Mouse (Mus musculus): ENCODE measurements at regions not wholly inside any gene's neighbourhood (a gene's known extent, or its start where the extent isn't known, plus 50 kb on each side); places are given as distances from the start of the nearest gene placed in this dataset.

GRCm38 (mm10) chr1:128681261-128681660, 89.2 kb upstream of the Cxcr4 start:
- no peaks in the 10 kb centered on the region for H3K36me3 ChIP-seq (ENCODE audit: control insufficient read depth, insufficient read depth, low read length)
- H3K4me3 ChIP-seq (ENCODE audit: low read depth, low read length), result no peak overlapping the region
- 0 out of 2 replicates have a peak, but pooled peaks cover 6% of the 10 kb centered on the region for H3K27me3 ChIP-seq (ENCODE audit: control insufficient read depth, insufficient read depth, low read length)
- TF ChIP-seq CTCF (IDR thresholded peaks at IDR 0.05; ENCODE audit: extremely low read depth, insufficient read length, insufficient replicate concordance, low read depth, low read length) (no peak), POLR2A (IDR thresholded peaks at IDR 0.05; ENCODE audit: low read depth, low read length) (no peak)
- H3K4me1 ChIP-seq (ENCODE audit: control insufficient read depth, insufficient read depth, insufficient read length, low read length), result no peaks in the 10 kb centered on the region
- 59% methylated on average over 4 of the region's 4 CpGs for WGBS
- no peak overlapping the region for H3K27ac ChIP-seq (ENCODE audit: insufficient read depth, low read depth, low read length)

GRCm38 (mm10) chr1:128680538-128680937, 88.4 kb upstream of the Cxcr4 start:
- no peak overlapping the region for H3K4me3 ChIP-seq (ENCODE audit: low read depth, low read length)
- H3K36me3 ChIP-seq (ENCODE audit: control insufficient read depth, insufficient read depth, low read length), result no peaks in the 10 kb centered on the region
- TF ChIP-seq CTCF (IDR thresholded peaks at IDR 0.05; ENCODE audit: extremely low read depth, insufficient read length, insufficient replicate concordance, low read depth, low read length) (no peak), POLR2A (IDR thresholded peaks at IDR 0.05; ENCODE audit: low read depth, low read length) (no peak)
- 75% methylated on average over 3 of the region's 3 CpGs for WGBS
- H3K27ac ChIP-seq (ENCODE audit: insufficient read depth, low read depth, low read length), result no peak overlapping the region
- H3K27me3 ChIP-seq (ENCODE audit: control insufficient read depth, insufficient read depth, low read length), result 0 out of 2 replicates have a peak, but pooled peaks cover 6% of the 10 kb centered on the region
- H3K4me1 ChIP-seq (ENCODE audit: control insufficient read depth, insufficient read depth, insufficient read length, low read length), result no peaks in the 10 kb centered on the region

- no peak for TF ChIP-seq CTCF (IDR thresholded peaks at IDR 0.05; ENCODE audit: extremely low read depth, insufficient read length, insufficient replicate concordance, low read depth, low read length)
- no peak overlapping the region for H3K27ac ChIP-seq (ENCODE audit: insufficient read depth, low read depth, low read length)
- no peak overlapping the region for H3K4me3 ChIP-seq (ENCODE audit: low read depth, low read length)
- H3K36me3 ChIP-seq (ENCODE audit: control insufficient read depth, insufficient read depth, low read length), result no peaks in the 10 kb centered on the region
- WGBS, result 82% methylated on average over 5 of the region's 5 CpGs
- H3K27me3 ChIP-seq (ENCODE audit: control insufficient read depth, insufficient read depth, low read length), result 0 out of 2 replicates have a peak, but pooled peaks cover 6% of the 10 kb centered on the region
- no peaks in the 10 kb centered on the region for H3K4me1 ChIP-seq (ENCODE audit: control insufficient read depth, insufficient read depth, insufficient read length, low read length)
These were observed 87.9 kb upstream of the Cxcr4 start for GRCm38 (mm10) chr1:128680012-128680411.

GRCm38 (mm10) chr1:128679005-128679980, 87.2 kb upstream of the Cxcr4 start:
- no peak overlapping the region for H3K4me3 ChIP-seq (ENCODE audit: low read depth, low read length)
- H3K27ac ChIP-seq (ENCODE audit: insufficient read depth, low read depth, low read length), result no peak overlapping the region
- H3K27me3 ChIP-seq (ENCODE audit: control insufficient read depth, insufficient read depth, low read length), result 0 out of 2 replicates have a peak, but pooled peaks cover 6% of the 10 kb centered on the region
- H3K36me3 ChIP-seq (ENCODE audit: control insufficient read depth, insufficient read depth, low read length), result no peaks in the 10 kb centered on the region
- no peaks in the 10 kb centered on the region for H3K4me1 ChIP-seq (ENCODE audit: control insufficient read depth, insufficient read depth, insufficient read length, low read length)
- 30% methylated on average over 18 of the region's 18 CpGs for WGBS
- no peak for TF ChIP-seq CTCF (IDR thresholded peaks at IDR 0.05; ENCODE audit: extremely low read depth, insufficient read length, insufficient replicate concordance, low read depth, low read length)
- TF ChIP-seq POLR2A (IDR thresholded peaks at IDR 0.05; ENCODE audit: low read depth, low read length), result no peak

- H3K4me3 ChIP-seq (ENCODE audit: low read depth, low read length), result no peak overlapping the region
- 81% methylated on average over 5 of the region's 5 CpGs for WGBS
- 0 out of 2 replicates have a peak, but pooled peaks cover 6% of the 10 kb centered on the region for H3K27me3 ChIP-seq (ENCODE audit: control insufficient read depth, insufficient read depth, low read length)
- no peaks in the 10 kb centered on the region for H3K36me3 ChIP-seq (ENCODE audit: control insufficient read depth, insufficient read depth, low read length)
- TF ChIP-seq POLR2A (IDR thresholded peaks at IDR 0.05; ENCODE audit: low read depth, low read length) (no peak), CTCF (IDR thresholded peaks at IDR 0.05; ENCODE audit: extremely low read depth, insufficient read length, insufficient replicate concordance, low read depth, low read length) (no peak)
- no peaks in the 10 kb centered on the region for H3K4me1 ChIP-seq (ENCODE audit: control insufficient read depth, insufficient read depth, insufficient read length, low read length)
- H3K27ac ChIP-seq (ENCODE audit: insufficient read depth, low read depth, low read length), result no peak overlapping the region
These were observed 83.4 kb upstream of the Cxcr4 start for GRCm38 (mm10) chr1:128675538-128675937.

- WGBS, result 69% methylated on average over 3 of the region's 3 CpGs
- H3K27ac ChIP-seq (ENCODE audit: insufficient read depth, low read depth, low read length), result no peak overlapping the region
- no peaks in the 10 kb centered on the region for H3K36me3 ChIP-seq (ENCODE audit: control insufficient read depth, insufficient read depth, low read length)
- TF ChIP-seq POLR2A (IDR thresholded peaks at IDR 0.05; ENCODE audit: low read depth, low read length) (no peak), CTCF (IDR thresholded peaks at IDR 0.05; ENCODE audit: extremely low read depth, insufficient read length, insufficient replicate concordance, low read depth, low read length) (no peak)
- H3K4me3 ChIP-seq (ENCODE audit: low read depth, low read length), result no peak overlapping the region
- no peaks in the 10 kb centered on the region for H3K4me1 ChIP-seq (ENCODE audit: control insufficient read depth, insufficient read depth, insufficient read length, low read length)
- H3K27me3 ChIP-seq (ENCODE audit: control insufficient read depth, insufficient read depth, low read length), result no peaks in the 10 kb centered on the region
These were observed 80.2 kb upstream of the Cxcr4 start for GRCm38 (mm10) chr1:128672306-128672705.

- no peaks in the 10 kb centered on the region for H3K27me3 ChIP-seq (ENCODE audit: control insufficient read depth, insufficient read depth, low read length)
- TF ChIP-seq POLR2A (IDR thresholded peaks at IDR 0.05; ENCODE audit: low read depth, low read length), result no peak
- TF ChIP-seq CTCF (IDR thresholded peaks at IDR 0.05; ENCODE audit: extremely low read depth, insufficient read length, insufficient replicate concordance, low read depth, low read length), result no peak
- 29% methylated on average over 3 of the region's 3 CpGs for WGBS
- H3K4me3 ChIP-seq (ENCODE audit: low read depth, low read length), result no peak overlapping the region
- H3K27ac ChIP-seq (ENCODE audit: insufficient read depth, low read depth, low read length), result no peak overlapping the region
- H3K36me3 ChIP-seq (ENCODE audit: control insufficient read depth, insufficient read depth, low read length), result no peaks in the 10 kb centered on the region
- H3K4me1 ChIP-seq (ENCODE audit: control insufficient read depth, insufficient read depth, insufficient read length, low read length), result no peaks in the 10 kb centered on the region
These were observed 79.4 kb upstream of the Cxcr4 start for GRCm38 (mm10) chr1:128671495-128671894.

All from small intestine, adult 2 months (tissue).